Mouse (Mus musculus): ENCODE measurements around the gene Isca2. TPM values are rescaled to one million over a fixed set of nuclear protein-coding genes. Genes with fewer than 3 reads are reported as not detected.

Gene Isca2
- total and polyA plus RNA-seq, 2 experiments from 2014 or later: 109 to 159 TPM

DNA sequence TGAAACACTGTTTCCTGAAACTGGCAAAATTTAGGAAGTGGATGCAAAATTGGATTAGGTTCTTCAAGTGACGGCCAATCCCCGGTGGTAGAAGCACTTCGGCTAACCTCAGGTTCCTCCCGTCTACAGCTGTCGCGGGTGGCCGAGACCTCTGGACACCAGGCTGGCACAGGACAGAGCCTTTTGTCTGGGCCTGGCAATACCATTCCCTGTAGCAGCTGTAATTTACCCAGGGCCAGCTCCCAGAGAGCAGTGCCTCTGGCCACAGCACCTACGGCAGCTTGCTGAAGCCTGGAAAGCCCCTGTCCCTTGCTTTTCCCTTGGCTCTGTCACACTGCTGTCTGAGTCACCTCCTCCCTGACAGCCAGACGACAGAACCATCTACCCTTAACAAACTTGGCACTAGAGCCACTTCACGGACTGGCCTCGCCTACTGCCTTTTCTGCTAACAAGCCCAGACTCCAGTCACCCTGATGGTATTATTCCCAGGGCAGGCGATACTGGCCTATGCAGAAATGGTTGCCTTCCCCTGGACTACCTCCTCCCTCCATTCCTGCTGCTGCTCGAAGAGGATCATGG lies 28.6 kb downstream of the Isca2 start:
- DNase-seq (ENCODE audit: low spot score): peak; percentile 10
- Histone ChIP-seq H3K4me1 (ENCODE audit: control insufficient read depth, insufficient read depth) (peaks cover 11% of the 10 kb centered on the region), H3K4me3 (ENCODE audit: low read depth, low read length) (no peak overlapping the region), H3K36me3 (replicated peaks; ENCODE audit: control insufficient read depth, insufficient read depth, low read length) (no peaks in the 10 kb centered on the region), H3K4me2 (ENCODE audit: low read depth, low read length) (no peak overlapping the region), H3K27me3 (ENCODE audit: control insufficient read depth, insufficient read depth, low read length) (peaks cover 93% of the 10 kb centered on the region), H3K9me3 (replicated peaks; ENCODE audit: control insufficient read depth, low read length) (no peaks in the 10 kb centered on the region), H3K27ac (ENCODE audit: low read depth) (no peak overlapping the region), H3K9ac (replicated peaks; ENCODE audit: low read depth, low read length) (no peak overlapping the region)
- TF ChIP-seq CTCF (IDR thresholded peaks at IDR 0.05; ENCODE audit: low read depth): no peak
- TF ChIP-seq EP300 (IDR thresholded peaks at IDR 0.05; ENCODE audit: low read depth): no peak
- 60% methylated on average over 13 of the region's 13 CpGs for WGBS
- no peak; the same call in 1 of the 2 replicates for ATAC-seq (ENCODE audit: insufficient read depth, low read depth)

DNA sequence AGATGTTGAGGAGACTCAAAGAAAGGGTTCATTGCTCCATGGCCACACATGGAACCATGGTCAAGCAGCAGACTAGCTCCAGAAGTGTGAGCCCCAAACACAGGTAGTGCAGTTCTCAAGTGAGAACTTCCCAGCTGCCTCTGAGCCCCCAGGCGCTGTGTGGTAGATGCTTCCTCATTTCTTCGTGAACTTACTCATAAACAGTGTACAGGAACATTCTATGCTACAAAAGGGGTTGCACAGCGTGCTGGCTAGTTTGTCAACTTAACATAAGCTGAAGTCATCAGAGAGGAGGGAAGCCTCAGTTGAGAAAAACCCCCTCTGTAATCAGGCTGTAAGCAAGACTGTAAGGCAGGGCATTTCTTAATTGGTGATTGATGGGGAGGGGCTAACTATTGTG lies 29.6 kb downstream of the Isca2 start:
- DNase-seq (ENCODE audit: low spot score): no peak
- H3K27me3 ChIP-seq (ENCODE audit: control insufficient read depth, insufficient read depth, low read length): peaks cover 93% of the 10 kb centered on the region
- H3K36me3 ChIP-seq (replicated peaks; ENCODE audit: control insufficient read depth, insufficient read depth, low read length): no peaks in the 10 kb centered on the region
- H3K27ac ChIP-seq (ENCODE audit: low read depth): no peak overlapping the region
- H3K4me1 ChIP-seq (ENCODE audit: control insufficient read depth, insufficient read depth): peaks cover 11% of the 10 kb centered on the region
- 85% methylated on average over 3 of the region's 3 CpGs for WGBS
- no peak overlapping the region for H3K9ac ChIP-seq (replicated peaks; ENCODE audit: low read depth, low read length)
- H3K9me3 ChIP-seq (replicated peaks; ENCODE audit: control insufficient read depth, low read length): no peaks in the 10 kb centered on the region
- no peak overlapping the region for H3K4me3 ChIP-seq (ENCODE audit: low read depth, low read length)
- H3K4me2 ChIP-seq (ENCODE audit: low read depth, low read length): no peak overlapping the region
- TF ChIP-seq EP300 (IDR thresholded peaks at IDR 0.05; ENCODE audit: low read depth) (no peak), CTCF (IDR thresholded peaks at IDR 0.05; ENCODE audit: low read depth) (no peak)
- no peak for ATAC-seq (ENCODE audit: insufficient read depth, low read depth)

DNA sequence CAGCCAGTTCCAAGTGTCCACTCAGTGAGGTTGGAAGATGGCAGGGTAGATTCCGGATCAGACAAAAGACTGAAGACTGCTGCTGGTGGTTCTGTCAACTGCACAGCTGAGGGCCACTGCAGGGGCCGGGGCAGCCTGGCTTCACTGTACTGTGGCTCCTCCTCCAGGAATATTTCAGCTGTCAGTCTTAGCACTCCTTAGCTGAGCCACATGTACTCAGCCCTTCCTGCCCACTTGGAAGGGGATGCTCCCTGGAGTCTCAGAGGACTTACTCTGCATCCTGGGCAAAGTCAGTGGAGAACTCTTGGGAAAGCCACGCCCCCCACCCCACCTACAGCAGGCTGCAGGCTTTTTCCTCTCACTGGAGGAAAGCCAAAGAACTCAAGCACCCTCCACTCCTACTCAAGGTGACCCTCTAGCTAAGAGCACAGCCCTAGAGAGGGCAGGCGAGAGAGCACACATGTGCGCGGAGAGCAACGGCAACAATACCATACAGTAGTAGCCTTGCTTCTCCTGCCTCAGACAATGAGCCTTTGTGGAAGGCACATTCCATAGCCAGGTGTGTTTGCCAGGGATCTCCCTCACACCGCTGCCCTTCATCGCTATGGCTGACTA lies 32.3 kb downstream of the Isca2 start:
- no peak overlapping the region for H3K9ac ChIP-seq (replicated peaks; ENCODE audit: low read depth, low read length)
- no peak overlapping the region for H3K4me2 ChIP-seq (ENCODE audit: low read depth, low read length)
- H3K4me1 ChIP-seq (ENCODE audit: control insufficient read depth, insufficient read depth): peaks cover 11% of the 10 kb centered on the region
- TF ChIP-seq EP300 (IDR thresholded peaks at IDR 0.05; ENCODE audit: low read depth): no peak
- TF ChIP-seq CTCF (IDR thresholded peaks at IDR 0.05; ENCODE audit: low read depth): no peak
- H3K36me3 ChIP-seq (replicated peaks; ENCODE audit: control insufficient read depth, insufficient read depth, low read length): no peaks in the 10 kb centered on the region
- peaks cover 96% of the 10 kb centered on the region for H3K27me3 ChIP-seq (ENCODE audit: control insufficient read depth, insufficient read depth, low read length)
- peak; percentile 55 for ATAC-seq (ENCODE audit: insufficient read depth, low read depth)
- H3K27ac ChIP-seq (ENCODE audit: low read depth): no peak overlapping the region
- no peak overlapping the region for H3K4me3 ChIP-seq (ENCODE audit: low read depth, low read length)
- no peaks in the 10 kb centered on the region for H3K9me3 ChIP-seq (replicated peaks; ENCODE audit: control insufficient read depth, low read length)
- WGBS: 43% methylated on average over 9 of the region's 9 CpGs
- peak; percentile 49 for DNase-seq (ENCODE audit: low spot score)

DNA sequence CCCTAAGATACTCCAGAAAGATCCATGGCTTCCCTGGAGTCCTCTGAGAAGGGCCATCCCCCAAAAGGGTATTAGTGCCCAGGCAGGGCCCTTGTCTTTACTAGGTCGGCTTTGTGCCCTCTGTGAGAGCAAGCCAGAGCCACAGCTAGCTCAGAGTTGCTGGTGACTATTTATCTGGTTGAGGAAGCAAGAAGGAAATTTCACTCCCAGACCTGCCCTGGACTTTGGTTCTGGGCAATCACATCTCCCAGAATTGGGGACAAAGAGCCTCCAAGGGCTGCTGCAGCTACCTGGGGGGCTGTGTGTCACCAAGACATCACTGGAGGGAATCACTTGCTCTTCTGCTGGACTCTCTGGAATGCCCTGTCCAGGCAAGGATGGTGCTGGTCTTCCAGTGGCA lies 33.0 kb downstream of the Isca2 start:
- Histone ChIP-seq H3K9ac (replicated peaks; ENCODE audit: low read depth, low read length) (no peak overlapping the region), H3K4me1 (ENCODE audit: control insufficient read depth, insufficient read depth) (peaks cover 11% of the 10 kb centered on the region), H3K27ac (ENCODE audit: low read depth) (no peak overlapping the region), H3K36me3 (replicated peaks; ENCODE audit: control insufficient read depth, insufficient read depth, low read length) (no peaks in the 10 kb centered on the region), H3K4me2 (ENCODE audit: low read depth, low read length) (no peak overlapping the region), H3K9me3 (replicated peaks; ENCODE audit: control insufficient read depth, low read length) (no peaks in the 10 kb centered on the region), H3K4me3 (ENCODE audit: low read depth, low read length) (no peak overlapping the region), H3K27me3 (ENCODE audit: control insufficient read depth, insufficient read depth, low read length) (peaks cover 97% of the 10 kb centered on the region)
- TF ChIP-seq CTCF (IDR thresholded peaks at IDR 0.05; ENCODE audit: low read depth) (no peak), EP300 (IDR thresholded peaks at IDR 0.05; ENCODE audit: low read depth) (no peak)
- ATAC-seq (ENCODE audit: insufficient read depth, low read depth) (no peak), DNase-seq (ENCODE audit: low spot score) (no peak)
- WGBS: 71% methylated on average over 1 of the region's 1 CpGs

DNA sequence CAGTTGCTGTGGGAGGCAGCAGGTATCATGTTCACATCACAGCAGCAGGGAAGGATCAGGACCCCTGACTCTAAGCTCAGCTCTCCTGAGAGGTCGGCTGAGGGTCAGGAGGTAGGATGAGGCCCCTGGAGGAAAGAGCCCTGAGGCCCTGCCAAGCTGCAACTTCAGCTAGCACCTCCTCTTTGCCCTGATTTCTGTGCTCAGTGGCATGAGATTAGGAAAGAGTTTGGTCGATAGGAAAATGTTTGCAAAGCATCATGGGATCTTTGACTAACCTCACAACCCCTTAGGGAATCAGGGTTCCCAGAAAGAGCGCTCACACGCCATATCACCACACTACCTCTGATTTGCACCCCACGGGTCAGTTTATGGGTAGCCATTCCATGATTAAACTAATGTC lies 33.7 kb downstream of the Isca2 start:
- DNase-seq (ENCODE audit: low spot score): no peak
- WGBS: 59% methylated on average over 5 of the region's 5 CpGs
- peaks cover 98% of the 10 kb centered on the region for H3K27me3 ChIP-seq (ENCODE audit: control insufficient read depth, insufficient read depth, low read length)

DNA sequence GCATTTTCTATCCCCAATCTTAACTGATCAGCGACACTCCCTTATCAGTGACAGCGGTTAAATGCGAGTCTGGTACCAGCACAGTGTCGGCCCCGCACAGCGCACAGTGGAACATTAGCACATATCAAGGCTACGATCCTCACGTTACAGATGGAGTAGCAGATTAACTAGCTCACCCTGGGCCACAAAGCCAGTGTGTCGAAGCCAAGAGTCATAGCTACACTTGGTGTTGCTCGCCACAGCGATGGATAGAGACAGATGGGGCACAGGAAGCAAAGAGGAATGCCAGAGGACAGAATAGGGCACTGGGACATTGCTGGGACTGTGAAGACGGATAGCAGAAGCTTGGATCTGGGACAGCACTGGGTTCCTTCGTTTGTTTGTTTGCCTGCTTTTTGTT lies 34.3 kb downstream of the Isca2 start:
- Histone ChIP-seq H3K4me2 (ENCODE audit: low read depth, low read length) (no peak overlapping the region), H3K36me3 (replicated peaks; ENCODE audit: control insufficient read depth, insufficient read depth, low read length) (no peaks in the 10 kb centered on the region), H3K9ac (replicated peaks; ENCODE audit: low read depth, low read length) (no peak overlapping the region), H3K9me3 (replicated peaks; ENCODE audit: control insufficient read depth, low read length) (no peaks in the 10 kb centered on the region), H3K4me1 (ENCODE audit: control insufficient read depth, insufficient read depth) (peaks cover 11% of the 10 kb centered on the region), H3K27ac (ENCODE audit: low read depth) (no peak overlapping the region), H3K27me3 (ENCODE audit: control insufficient read depth, insufficient read depth, low read length) (peaks cover 96% of the 10 kb centered on the region), H3K4me3 (ENCODE audit: low read depth, low read length) (no peak overlapping the region)
- no peak for DNase-seq (ENCODE audit: low spot score)
- no peak for ATAC-seq (ENCODE audit: insufficient read depth, low read depth)
- 71% methylated on average over 13 of the region's 13 CpGs for WGBS
- no peak for TF ChIP-seq EP300 (IDR thresholded peaks at IDR 0.05; ENCODE audit: low read depth)
- TF ChIP-seq CTCF (IDR thresholded peaks at IDR 0.05; ENCODE audit: low read depth): no peak

More for the DNA sequence above, 33.7 kb downstream of the Isca2 start:
- no peak overlapping the region for H3K27ac ChIP-seq (ENCODE audit: low read depth)
- no peak for TF ChIP-seq EP300 (IDR thresholded peaks at IDR 0.05; ENCODE audit: low read depth)
- no peak for TF ChIP-seq CTCF (IDR thresholded peaks at IDR 0.05; ENCODE audit: low read depth)
- H3K36me3 ChIP-seq (replicated peaks; ENCODE audit: control insufficient read depth, insufficient read depth, low read length): no peaks in the 10 kb centered on the region
- no peak for ATAC-seq (ENCODE audit: insufficient read depth, low read depth)
- no peak overlapping the region for H3K4me2 ChIP-seq (ENCODE audit: low read depth, low read length)
- H3K4me3 ChIP-seq (ENCODE audit: low read depth, low read length): no peak overlapping the region
- no peaks in the 10 kb centered on the region for H3K9me3 ChIP-seq (replicated peaks; ENCODE audit: control insufficient read depth, low read length)
- no peak overlapping the region for H3K9ac ChIP-seq (replicated peaks; ENCODE audit: low read depth, low read length)
- H3K4me1 ChIP-seq (ENCODE audit: control insufficient read depth, insufficient read depth): peaks cover 11% of the 10 kb centered on the region

Measured in heart, postnatal 0 days (tissue).